Mouse (Mus musculus): Measurements from ENCODE around the gene Gm6880.
"Not testable (repeated sequence)": the region's sequence is repeated elsewhere in the genome, so short reads cannot be mapped to it uniquely, and the experiment has no call there.

The Gm6880 gene

DNA sequence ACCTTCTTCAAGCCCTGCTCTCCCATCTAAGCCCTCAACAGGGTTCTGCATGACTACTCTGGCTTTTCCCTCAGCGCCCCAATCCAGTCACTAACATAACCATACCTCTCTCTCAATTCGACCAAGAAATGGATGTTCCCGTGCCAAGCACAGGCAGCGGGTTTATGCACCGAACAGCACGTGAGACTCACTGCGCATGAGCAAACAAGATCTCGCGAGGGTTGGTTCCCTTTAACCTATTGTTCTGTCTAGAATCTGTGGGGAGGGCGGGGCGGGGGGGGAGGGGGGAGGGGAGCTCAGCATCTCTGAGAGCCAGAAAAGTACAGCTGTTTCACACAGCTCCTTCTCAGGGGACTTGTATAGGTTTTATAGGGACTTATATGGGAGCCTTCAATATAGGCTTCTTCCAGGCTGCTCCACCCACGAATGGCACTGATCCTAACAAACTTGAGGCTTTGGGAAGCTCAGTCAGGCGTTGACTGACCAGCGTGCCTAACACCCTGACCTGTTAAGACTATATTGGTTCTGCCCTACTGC is at the start of gene Gm6880:
Gene Gm6880 (minus strand): TSS at position 51 of the 537 bp plus-strand sequence.
- not testable (repeated sequence) for DNase-seq

DNA sequence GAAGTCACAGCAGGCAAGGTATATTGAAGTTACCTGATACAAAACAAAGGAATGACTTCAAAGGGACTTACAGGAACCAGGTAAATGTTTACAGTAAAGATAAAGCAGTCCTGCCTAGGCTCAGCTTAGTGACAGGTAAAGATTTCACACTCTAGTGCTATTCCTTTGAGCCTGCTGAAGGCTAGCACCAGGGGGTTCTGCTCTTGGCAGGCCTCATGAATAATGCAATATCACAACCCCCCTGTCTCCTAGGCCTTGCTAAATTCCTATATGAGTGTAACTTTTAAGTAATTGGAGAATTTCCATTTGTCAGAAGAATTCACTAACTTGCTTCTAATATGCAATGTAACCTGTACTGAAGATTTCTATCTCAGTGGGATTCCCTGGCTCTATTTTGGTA is 36.3 kb upstream of the Gm6880 start:
- not testable (repeated sequence) for DNase-seq

DNA sequence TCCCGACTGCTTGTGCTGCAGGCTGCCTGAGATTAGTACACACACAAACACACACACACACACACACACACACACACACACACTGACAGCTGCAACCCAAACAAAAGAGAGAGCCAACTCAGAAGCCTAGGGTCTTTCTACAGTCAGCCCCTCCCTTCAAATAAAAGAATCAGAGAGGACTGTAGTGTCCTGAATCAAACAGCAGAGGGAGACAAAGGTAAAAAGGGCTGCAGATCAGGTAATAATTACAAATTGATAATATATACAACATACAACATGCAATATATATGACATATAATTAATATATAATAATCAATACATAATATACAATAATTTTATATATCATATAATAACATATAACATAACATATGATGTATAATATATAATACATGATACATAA is 15.9 kb upstream of the Gm6880 start:
- DNase-seq: no peak

DNA sequence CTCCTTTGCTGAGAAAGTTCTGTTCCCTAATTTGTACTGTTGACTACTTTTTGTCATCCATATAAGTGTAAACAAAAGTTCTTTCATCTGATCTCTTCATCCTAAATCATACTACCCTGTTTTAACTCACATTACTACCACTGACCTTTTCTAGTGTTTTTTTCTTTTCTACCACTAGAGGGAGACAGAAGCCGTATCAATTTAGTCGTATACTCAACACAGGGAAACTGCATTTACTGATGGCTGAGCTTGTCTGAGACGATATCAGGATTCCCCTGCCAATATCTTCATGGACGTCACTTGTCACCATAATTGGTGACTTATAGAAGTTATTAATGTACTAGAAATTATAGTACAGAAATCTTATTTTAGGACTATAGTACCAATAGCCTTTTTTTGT is 28.4 kb downstream of the Gm6880 start:
- no peak for DNase-seq

DNA sequence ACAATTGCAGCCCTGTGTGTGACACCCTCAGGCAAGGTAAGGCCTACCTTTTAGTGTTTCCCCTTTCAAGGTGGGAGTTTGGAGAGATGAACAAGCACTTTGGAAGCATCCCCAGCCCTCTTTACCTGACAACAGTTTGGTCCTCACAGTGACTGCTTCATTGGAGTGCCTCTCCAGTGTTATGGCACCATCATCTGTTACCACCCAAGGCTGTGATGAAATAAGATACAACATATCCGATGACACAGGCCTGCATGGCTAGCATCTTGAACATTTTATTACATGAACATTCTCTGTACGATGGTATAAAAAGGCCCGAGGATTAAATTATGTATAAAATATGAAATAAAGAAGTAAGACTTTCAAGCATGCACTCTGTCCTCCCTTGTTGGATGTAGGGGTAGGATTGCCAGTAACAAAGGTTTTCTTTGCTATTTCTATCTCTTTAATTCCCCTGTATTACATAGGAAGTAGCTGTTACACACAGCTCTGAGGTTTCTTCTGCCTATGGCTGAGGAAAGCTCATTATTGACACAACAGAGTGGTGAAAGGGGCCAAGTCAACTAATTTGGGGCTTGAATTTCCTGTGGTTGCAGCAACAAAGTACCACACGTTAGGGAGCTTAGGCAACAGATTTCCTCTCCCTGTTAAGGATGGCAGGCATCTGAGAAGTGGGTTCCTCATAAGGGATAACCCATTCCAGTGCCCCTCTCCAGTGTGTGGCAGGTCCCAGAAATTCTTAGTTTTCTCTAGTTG is 29.9 kb downstream of the Gm6880 start:
- no peak for DNase-seq
